Mouse (Mus musculus) induced T-regulatory cell, adult 2 months (primary cell): ENCODE data around the gene Arf1.

ENCODE experiments used
- DNase-seq: peaks from one replicate; pipeline ENCODE4 v3.0.0-alpha.2; 2012; ENCODE audit warnings: low read depth

Arf1 gene

GRCm38 (mm10) chr11:59228122-59228953 lies at the start of gene Arf1:
Arf1 (minus strand) TSS chr11:59228270.
- peak; percentile 98 for DNase-seq

- DNase-seq: no peak
Measured at GRCm38 (mm10) chr11:59276877-59277276, 48.8 kb upstream of the Arf1 start.

- DNase-seq: no peak
Measured at GRCm38 (mm10) chr11:59274184-59274583, 46.1 kb upstream of the Arf1 start.

GRCm38 (mm10) chr11:59266727-59267126 lies 38.7 kb upstream of the Arf1 start:
- DNase-seq: no peak

- DNase-seq: no peak
Measured at GRCm38 (mm10) chr11:59265154-59265813, 37.2 kb upstream of the Arf1 start.

- no peak for DNase-seq
Measured at GRCm38 (mm10) chr11:59264593-59264992, 36.5 kb upstream of the Arf1 start.

GRCm38 (mm10) chr11:59263870-59264563 lies 35.9 kb upstream of the Arf1 start:
- DNase-seq: no peak

GRCm38 (mm10) chr11:59262308-59262707 lies 34.2 kb upstream of the Arf1 start:
- no peak for DNase-seq

- DNase-seq: no peak
Measured at GRCm38 (mm10) chr11:59260706-59261493, 32.8 kb upstream of the Arf1 start.

GRCm38 (mm10) chr11:59259647-59260046 lies 31.6 kb upstream of the Arf1 start:
- no peak for DNase-seq

GRCm38 (mm10) chr11:59248101-59248500 lies 20.0 kb upstream of the Arf1 start:
- no peak for DNase-seq

GRCm38 (mm10) chr11:59243856-59244255 lies 15.8 kb upstream of the Arf1 start:
- no peak for DNase-seq

- no peak for DNase-seq
Measured at GRCm38 (mm10) chr11:59241841-59242240, 13.8 kb upstream of the Arf1 start.

GRCm38 (mm10) chr11:59239796-59240195 lies 11.7 kb upstream of the Arf1 start:
- no peak for DNase-seq

- no peak for DNase-seq
Measured at GRCm38 (mm10) chr11:59239428-59239785, 11.3 kb upstream of the Arf1 start.

GRCm38 (mm10) chr11:59238525-59239427 lies 10.7 kb upstream of the Arf1 start:
- peak; percentile 32 for DNase-seq

- DNase-seq: no peak
Measured at GRCm38 (mm10) chr11:59232797-59233196, 4.7 kb upstream of the Arf1 start.

GRCm38 (mm10) chr11:59230144-59230760 lies 2.2 kb upstream of the Arf1 start:
- DNase-seq: peak; percentile 79

- DNase-seq: no peak
Measured at GRCm38 (mm10) chr11:59227604-59228121, 407 bp downstream of the Arf1 start.
